Mouse (Mus musculus) embryonic fibroblast, embryonic 13.5 days (primary cell): ENCODE results near the gene Dnm3. TPM values are rescaled to one million over a fixed set of nuclear protein-coding genes. Genes with fewer than 3 reads are reported as not detected.

Experiments
- H3K27ac ChIP-seq: 2 replicates; pipeline ENCODE4 v1.5.1; 2012; ENCODE audit warnings: low read length, control low read depth, inconsistent platforms; ENCODE audit not compliant: insufficient read depth
- H3K4me1 ChIP-seq: 2 replicates; pipeline ENCODE4 v1.6.1; 2011; ENCODE audit warnings: low read length; ENCODE audit not compliant: control insufficient read depth, insufficient read depth
- H3K4me3 ChIP-seq: 2 replicates; pipeline ENCODE4 v1.5.1; 2011; ENCODE audit warnings: mild to moderate bottlenecking, control low read depth, low read length; ENCODE audit not compliant: insufficient read depth
- CTCF ChIP-seq: IDR thresholded peaks from 2 replicates; pipeline ENCODE4 v1.5.1; 2011; ENCODE audit warnings: mild to moderate bottlenecking, control low read depth, low read length, moderate library complexity, borderline replicate concordance; ENCODE audit not compliant: insufficient read depth
- POLR2A ChIP-seq: IDR thresholded peaks from 2 replicates; pipeline ENCODE4 v1.6.1; 2011; ENCODE audit warnings: low read depth, mild to moderate bottlenecking, control low read depth, low read length, moderate library complexity
- polyA plus RNA-seq: library from polyadenylated mRNA; stranded (reverse); fragments of >200 nt; gene quantifications from 2 replicates; pipeline ENCODE4 v1.2.4, GENCODE M21; 2011; ENCODE audit warnings: low read depth; ENCODE audit not compliant: missing spikeins, insufficient read length

Gene Dnm3
- polyA plus RNA-seq, 1 experiment: 11.7 TPM

GRCm38 (mm10) chr1:161983451-161983850 is 494.4 kb downstream of the Dnm3 start:
- no peak overlapping the region for H3K4me3 ChIP-seq
- no peak for TF ChIP-seq POLR2A
- peak overlapping the region; percentile 67 for H3K27ac ChIP-seq
- H3K4me1 ChIP-seq: peaks cover 17% of the 10 kb centered on the region

DNA sequence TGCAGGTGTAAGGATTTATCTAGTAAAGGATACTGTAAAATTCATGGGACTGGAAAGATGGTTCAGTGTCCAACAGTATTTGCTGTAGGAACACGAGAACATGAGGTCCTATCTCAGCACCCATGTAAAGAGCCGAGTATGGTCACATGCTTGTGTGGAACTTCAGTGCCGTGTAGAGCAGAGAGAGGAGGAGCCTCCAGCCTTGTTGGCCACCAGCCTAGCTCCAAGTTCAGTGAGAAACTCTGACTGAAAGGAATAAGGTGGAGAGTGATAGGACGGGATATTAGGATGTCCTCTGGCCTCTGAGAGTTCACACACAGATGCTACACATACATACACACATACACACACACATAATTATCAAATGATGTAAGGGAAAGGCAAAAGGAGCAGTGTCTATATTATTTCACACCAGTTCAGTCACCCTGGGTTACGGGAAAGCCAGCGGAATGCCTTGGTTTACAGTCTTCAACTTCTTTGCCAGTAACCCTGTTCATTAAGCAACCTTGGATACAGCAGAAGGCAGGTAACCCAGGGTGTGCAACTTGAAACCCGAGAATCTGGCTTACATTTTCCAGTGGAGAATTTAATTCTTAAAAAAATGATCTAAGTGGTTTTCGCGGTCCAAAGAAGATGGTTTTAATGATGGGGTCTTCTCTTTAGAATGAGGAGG is 497.1 kb downstream of the Dnm3 start:
- peak overlapping the region; percentile 64 for H3K27ac ChIP-seq
- TF ChIP-seq POLR2A (no peak), CTCF (no peak)
- peaks cover 21% of the 10 kb centered on the region for H3K4me1 ChIP-seq
- no peak overlapping the region for H3K4me3 ChIP-seq

DNA sequence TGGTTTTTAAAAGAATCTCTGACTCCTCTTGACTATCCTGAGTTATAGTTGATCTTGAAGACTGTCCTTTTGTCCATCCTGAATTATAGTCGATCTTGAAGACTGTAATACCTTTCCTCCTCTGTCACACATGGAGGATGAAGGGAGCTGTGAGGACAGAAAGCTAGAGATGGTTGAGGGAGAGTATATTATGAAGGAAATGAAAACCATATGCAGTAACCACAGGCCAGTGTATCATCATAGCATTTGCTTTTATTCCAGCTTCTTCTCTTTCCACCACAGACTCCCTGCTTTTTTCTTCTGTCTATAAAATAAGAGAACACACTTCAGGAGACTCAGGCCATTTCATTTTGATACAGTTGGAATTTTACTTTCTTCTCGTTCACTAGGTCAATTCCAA is 497.8 kb downstream of the Dnm3 start:
- Histone ChIP-seq H3K27ac (peak overlapping the region; percentile 64), H3K4me3 (no peak overlapping the region), H3K4me1 (peaks cover 21% of the 10 kb centered on the region)
- no peak for TF ChIP-seq CTCF
- no peak for TF ChIP-seq POLR2A

DNA sequence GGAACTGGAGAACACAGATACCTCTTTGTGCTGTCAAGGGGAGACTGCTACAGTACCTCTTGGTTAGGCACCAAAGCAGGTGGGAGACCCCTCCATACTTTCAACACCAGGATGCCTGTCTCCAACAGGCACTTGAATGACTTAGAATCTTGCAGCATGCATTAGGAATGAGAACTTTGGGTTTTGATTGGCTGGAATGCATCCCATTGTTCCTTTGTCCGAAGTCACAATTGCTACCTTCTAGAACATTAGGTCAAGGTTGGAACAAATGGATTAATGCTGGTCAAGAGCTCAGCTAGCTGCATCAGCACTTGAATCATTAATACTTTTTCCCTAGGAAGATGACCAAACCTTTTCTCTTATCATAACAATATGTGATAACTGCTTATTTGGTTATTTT is 498.3 kb downstream of the Dnm3 start, which contains the start of gene 4930558K02Rik:
Gene 4930558K02Rik, minus strand, starts transcription at position 101 of the 400 bp plus-strand sequence.
- Histone ChIP-seq H3K4me3 (no peak within 1 kb of the TSS), H3K4me1 (peaks cover 21% of the 10 kb centered on the region), H3K27ac (peak within 1 kb of the TSS; percentile 95)
- no peak for TF ChIP-seq CTCF
- TF ChIP-seq POLR2A: no peak

DNA sequence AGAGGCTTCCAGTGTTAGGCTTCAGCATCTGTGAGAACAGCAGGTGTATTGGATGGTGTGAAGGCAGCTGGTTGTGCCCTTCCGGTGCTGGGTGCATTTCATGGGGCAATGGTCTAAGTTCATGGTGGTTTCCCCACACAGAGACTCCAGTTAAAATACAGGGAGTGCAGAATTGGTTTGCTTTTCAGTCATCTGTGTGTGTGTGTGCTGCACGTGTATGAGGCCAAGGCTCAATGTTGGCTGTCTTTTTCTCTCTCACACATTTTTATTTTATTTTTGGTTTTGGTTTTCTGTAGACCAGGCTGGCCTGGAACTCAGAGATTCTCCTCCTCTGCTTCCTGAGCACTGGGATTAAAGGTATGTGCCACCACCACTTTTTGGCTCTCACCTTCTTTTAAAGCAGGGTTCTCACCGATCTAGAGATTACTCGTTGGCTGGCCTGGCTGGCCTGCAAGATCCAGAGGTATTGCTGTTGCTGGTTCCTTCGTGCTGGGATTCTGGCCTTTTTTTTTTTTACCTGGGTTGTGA is 499.6 kb downstream of the Dnm3 start:
- no peak for TF ChIP-seq POLR2A
- TF ChIP-seq CTCF: no peak
- Histone ChIP-seq H3K4me1 (peaks cover 16% of the 10 kb centered on the region), H3K27ac (no peak overlapping the region), H3K4me3 (no peak overlapping the region)

DNA sequence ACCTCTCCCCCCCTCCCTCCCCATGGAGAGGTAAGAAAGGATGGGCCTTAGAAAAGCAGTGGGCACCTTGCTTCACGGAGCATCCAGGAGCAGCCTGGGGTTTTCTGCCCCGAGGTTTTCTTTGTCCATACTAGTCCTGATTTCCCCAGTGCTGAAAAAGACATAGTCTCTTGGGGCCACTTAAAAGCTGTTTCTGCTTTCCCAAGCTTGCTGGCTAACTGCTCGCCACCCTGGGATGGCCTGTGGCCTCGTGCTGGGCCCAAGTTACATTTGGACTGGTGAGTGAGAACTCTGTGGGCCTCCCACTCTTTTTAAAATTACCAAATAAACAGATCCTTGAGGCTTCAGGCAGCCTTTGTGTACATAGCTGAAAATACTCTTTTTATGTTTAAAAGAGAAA is 500.5 kb downstream of the Dnm3 start:
- peaks cover 16% of the 10 kb centered on the region for H3K4me1 ChIP-seq

DNA sequence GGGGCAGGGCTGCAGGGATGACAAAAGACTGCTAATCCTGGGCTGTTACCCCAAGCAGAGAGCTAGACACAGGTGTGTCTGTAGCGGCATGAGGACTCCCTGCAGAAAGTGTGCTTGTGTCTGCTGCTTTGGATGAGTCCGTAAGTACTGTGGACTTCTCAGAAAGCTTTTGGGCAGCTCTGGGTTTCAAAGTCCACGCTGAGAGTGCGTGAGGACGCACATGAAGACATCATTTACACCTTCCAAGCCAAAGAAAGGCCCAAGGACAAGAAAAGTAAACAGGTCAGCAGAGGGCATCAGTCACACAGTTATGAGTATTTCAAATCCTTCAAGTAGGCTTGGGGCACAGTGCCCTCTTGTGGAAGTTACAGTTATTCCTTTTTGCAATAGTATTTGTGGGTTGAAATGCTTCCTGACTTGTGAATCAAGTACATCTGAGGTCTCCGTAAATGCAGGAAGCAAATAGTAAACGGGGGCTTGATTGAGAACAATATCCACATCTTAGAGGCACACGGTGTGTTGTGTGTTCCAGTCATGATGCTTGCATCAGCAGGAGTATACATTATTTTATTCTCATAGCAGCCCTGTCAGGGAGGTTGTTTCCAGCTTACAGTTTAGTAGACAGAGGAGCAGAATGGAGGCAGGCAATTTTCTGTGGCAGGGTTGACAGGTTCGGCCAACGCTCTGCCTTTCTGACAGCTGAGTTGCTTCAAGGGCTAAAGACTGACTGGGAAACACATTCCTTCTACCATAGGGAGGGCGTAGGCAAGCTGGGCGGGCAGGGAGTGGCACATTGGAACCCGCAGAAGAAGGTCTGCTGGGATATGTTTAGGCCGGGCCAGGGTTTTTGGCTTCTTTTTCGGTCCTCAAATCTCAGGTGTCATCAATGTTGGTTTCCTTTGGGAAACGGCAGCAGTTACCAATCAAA is 501.3 kb downstream of the Dnm3 start:
- no peak for TF ChIP-seq POLR2A
- TF ChIP-seq CTCF: 0 out of 2 replicates have a peak, but pooled peaks have one; percentile 15
- Histone ChIP-seq H3K27ac (no peak overlapping the region; the same call in 1 of the 2 replicates), H3K4me3 (no peak overlapping the region), H3K4me1 (peaks cover 16% of the 10 kb centered on the region)

More for the DNA sequence above, 500.5 kb downstream of the Dnm3 start:
- Histone ChIP-seq H3K4me3 (no peak overlapping the region), H3K27ac (no peak overlapping the region)
- TF ChIP-seq CTCF (no peak), POLR2A (no peak)

- no peak overlapping the region for H3K4me3 ChIP-seq
- TF ChIP-seq POLR2A (no peak), CTCF (no peak)
- H3K27ac ChIP-seq: no peak overlapping the region
- H3K4me1 ChIP-seq: peaks cover 11% of the 10 kb centered on the region; the same call in 1 of the 2 replicates
Measured at GRCm38 (mm10) chr1:161972233-161972632, 505.6 kb downstream of the Dnm3 start.

GRCm38 (mm10) chr1:161970874-161971273 is 507.0 kb downstream of the Dnm3 start:
- TF ChIP-seq POLR2A (no peak), CTCF (no peak)
- no peak overlapping the region for H3K27ac ChIP-seq
- no peak overlapping the region for H3K4me3 ChIP-seq
- peaks cover 4% of the 10 kb centered on the region; the same call in 1 of the 2 replicates for H3K4me1 ChIP-seq
